Mouse (Mus musculus) ES-Bruce4 (cell line): ENCODE data around the gene Fgfr1op.

Experiments
- CTCF ChIP-seq: IDR thresholded peaks from one replicate; pipeline ENCODE4 v1.8.1; 2011; ENCODE audit warnings: low read depth, low read length
- EP300 ChIP-seq: IDR thresholded peaks from 2 replicates; pipeline ENCODE4 v1.6.1; 2011; ENCODE audit warnings: low read depth, low read length; ENCODE audit not compliant: insufficient read depth
- POLR2A ChIP-seq: IDR thresholded peaks from one replicate; pipeline ENCODE4 v1.8.1; 2011; ENCODE audit warnings: low read length; ENCODE audit not compliant: insufficient read depth

DNA sequence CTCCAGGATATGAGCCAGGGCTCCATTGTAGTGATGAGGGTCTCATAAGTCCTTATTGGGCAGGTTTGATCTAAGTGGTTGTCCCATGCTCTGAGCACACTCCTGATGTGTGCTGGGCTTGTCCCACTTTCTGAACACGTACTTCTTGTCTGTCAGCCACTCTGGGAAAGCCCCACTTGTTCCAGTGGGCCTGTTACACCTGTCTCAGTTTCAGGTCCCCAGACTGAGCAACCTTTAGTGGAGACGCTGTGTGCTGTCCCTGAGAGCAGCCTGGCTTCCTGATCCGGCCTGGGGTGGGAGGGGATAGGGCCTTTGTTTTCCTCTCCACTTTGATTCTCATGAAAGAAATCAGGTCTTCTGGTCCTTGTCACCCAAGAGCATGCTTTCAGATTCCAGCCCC, 44.9 kb downstream of the Fgfr1op start:
- no peak for TF ChIP-seq CTCF
- no peak for TF ChIP-seq EP300
- no peak for TF ChIP-seq POLR2A
